Mouse (Mus musculus): ENCODE data around the gene Mmp12. TPM values are rescaled to one million over a fixed set of nuclear protein-coding genes. Genes with fewer than 3 reads are reported as not detected.

Gene Mmp12
- under 1 TPM; 0.17 to 0.51 TPM for polyA plus RNA-seq (2017; shearing (Covaris generic))

DNA sequence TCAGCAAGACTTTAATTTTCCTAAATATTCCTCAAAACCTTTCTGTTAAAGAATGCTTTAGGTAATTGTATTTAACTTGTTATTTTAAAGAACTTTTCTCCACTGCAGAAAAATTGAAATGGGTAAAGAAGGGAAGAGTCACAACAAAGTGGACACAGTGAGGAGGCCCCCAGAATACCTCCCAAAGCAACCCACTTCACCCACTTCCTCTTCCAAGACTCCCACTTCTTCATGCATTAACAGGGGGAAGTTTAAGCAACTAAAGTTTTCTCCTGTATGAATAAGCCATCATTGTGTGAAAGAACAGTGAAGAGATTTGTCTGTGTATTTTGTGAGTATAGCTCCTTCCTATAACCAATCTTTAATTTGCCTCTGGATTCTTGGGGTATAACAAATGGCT lies at the start of gene Mmp12:
TSS of gene Mmp12 (plus strand) at position 275 of the 400 bp plus-strand sequence.

DNA sequence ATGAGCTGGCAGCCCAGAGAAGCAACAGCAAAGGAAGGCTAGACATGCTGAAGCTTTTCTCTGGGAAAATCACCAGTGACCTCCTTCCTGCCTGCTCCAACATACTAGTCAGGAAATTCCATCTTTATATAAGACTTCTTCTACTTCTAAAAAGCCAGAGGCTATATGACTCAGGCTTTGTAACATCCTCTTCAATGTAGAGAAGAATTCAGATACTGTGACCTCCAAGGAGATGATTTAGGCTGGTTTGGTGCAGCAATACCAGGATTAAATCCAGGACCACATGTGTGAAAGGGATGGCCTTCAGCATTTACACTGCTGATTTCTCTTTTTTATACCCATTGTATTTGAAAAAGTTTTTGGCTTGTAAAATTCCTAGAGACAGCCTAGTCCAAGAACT lies 43.8 kb downstream of the Mmp12 start, which contains the start of gene Mmp1b:
TSS of gene Mmp1b (minus strand) at position 101 of the 400 bp plus-strand sequence.

Other genes with a start within 250 kb of the Mmp12 start
- gene Dync2h1, start 159.9 kb upstream of the Mmp12 start, polyA plus RNA-seq (2017; shearing (Covaris generic)): 1 to 10 TPM; 4.6 to 4.8 TPM
- gene Dcun1d5, start 159.9 kb upstream of the Mmp12 start, polyA plus RNA-seq (2017; shearing (Covaris generic)): 100 to 1,000 TPM; 190 to 201 TPM
- gene Mmp13, start 71.9 kb upstream of the Mmp12 start, polyA plus RNA-seq (2017; shearing (Covaris generic)): not detected
- gene Mmp1b, start 43.7 kb downstream of the Mmp12 start, polyA plus RNA-seq (2017; shearing (Covaris generic)): under 1 TPM in 1 of 2 experiments, not detected in 1; 0.20 TPM
- under 1 TPM in 1 of 2 experiments, not detected in 1; 0.08 TPM for gene Mmp3, start 101.4 kb downstream of the Mmp12 start, polyA plus RNA-seq (2017; shearing (Covaris generic))
- gene Mmp10, start 158.0 kb downstream of the Mmp12 start, polyA plus RNA-seq (2017; shearing (Covaris generic)): under 1 TPM in 1 of 2 experiments, not detected in 1; 0.54 TPM
- gene Mmp8, start 214.1 kb downstream of the Mmp12 start, polyA plus RNA-seq (2017; shearing (Covaris generic)): 1 to 10 TPM in 1 of 2 experiments, under 1 TPM in 1; 0.31 to 1.6 TPM
- gene Mmp27, start 227.0 kb downstream of the Mmp12 start, polyA plus RNA-seq (2017; shearing (Covaris generic)): under 1 TPM; 0.12 to 0.39 TPM